Mouse (Mus musculus): Measurements from ENCODE around the gene Prcc. TPM values are rescaled to one million over a fixed set of nuclear protein-coding genes. Genes with fewer than 3 reads are reported as not detected.

The Prcc gene
- polyA plus RNA-seq, 1 experiment from 2014 or later, result 30.4 TPM

GRCm38 (mm10) chr3:87809322-87809962 is 76.0 kb downstream of the Prcc start:
- H3K79me2 ChIP-seq (ENCODE audit: inconsistent target), result no peaks in the 10 kb centered on the region
- H3K4me3 ChIP-seq (ENCODE audit: inconsistent target), result no peak overlapping the region
- H3K27ac ChIP-seq, result no peak overlapping the region
- no peaks in the 10 kb centered on the region for H3K36me3 ChIP-seq (ENCODE audit: inconsistent target)
- WGBS (ENCODE audit: missing documents), result 20% methylated on average over 28 of the region's 28 CpGs

Other genes starting within 250 kb of the Prcc start
- 0.22 TPM in 1 of 3 replicates, not detected in the others for gene Lrrc71, start 137.0 kb downstream of the Prcc start, polyA plus RNA-seq (2018)
- not detected in 3 replicates for gene Ntrk1, start 90.4 kb downstream of the Prcc start, polyA plus RNA-seq (2018)
- gene Insrr, start 88.7 kb downstream of the Prcc start, polyA plus RNA-seq (2018), result not detected in 3 replicates
- 0.07 to 0.30 TPM in 2 of 3 replicates, not detected in the other for gene Pear1, start 61.3 kb downstream of the Prcc start, polyA plus RNA-seq (2018)
- gene Sh2d2a, start 38.9 kb downstream of the Prcc start, polyA plus RNA-seq (2018), result not detected in 3 replicates
- gene Hdgf, start 20.7 kb upstream of the Prcc start, polyA plus RNA-seq (2018), result 101 to 165 TPM (median 143 TPM) in 3 replicates
- 54.3 to 77.0 TPM (median 59.3 TPM) in 3 replicates for gene Mrpl24, start 33.9 kb upstream of the Prcc start, polyA plus RNA-seq (2018)
- 14.0 to 16.8 TPM (median 14.2 TPM) in 3 replicates for gene Isg20l2, start 44.7 kb upstream of the Prcc start, polyA plus RNA-seq (2018)
- gene Rrnad1, start 45.1 kb upstream of the Prcc start, polyA plus RNA-seq (2018), result 6.4 to 10.6 TPM (median 7.0 TPM) in 3 replicates
- not detected in 3 replicates for gene Crabp2, start 63.1 kb upstream of the Prcc start, polyA plus RNA-seq (2018)
- 0.35 to 2.8 TPM (median 2.5 TPM) in 3 replicates for gene Nes, start 85.5 kb upstream of the Prcc start, polyA plus RNA-seq (2018)
- not detected in 3 replicates for gene Bcan, start 114.6 kb upstream of the Prcc start, polyA plus RNA-seq (2018)
- not detected in 3 replicates for gene Hapln2, start 142.0 kb upstream of the Prcc start, polyA plus RNA-seq (2018)
- 6.3 to 30.7 TPM (median 19.6 TPM) in 3 replicates for gene Gpatch4, start 157.5 kb upstream of the Prcc start, polyA plus RNA-seq (2018)
- 66.0 to 99.6 TPM (median 82.3 TPM) in 3 replicates for gene Naxe, start 172.9 kb upstream of the Prcc start, polyA plus RNA-seq (2018)
- not detected in 3 replicates for gene Ttc24, start 192.7 kb upstream of the Prcc start, polyA plus RNA-seq (2018)
- gene Iqgap3, start 196.4 kb upstream of the Prcc start, polyA plus RNA-seq (2018), result 2.5 to 4.1 TPM (median 3.7 TPM) in 3 replicates